Mouse (Mus musculus) heart, adult 2 months (tissue): Measurements from ENCODE around the gene Itpr1. TPM values are rescaled to one million over a fixed set of nuclear protein-coding genes. Genes with fewer than 3 reads are reported as not detected.

Source experiments
- DNase-seq, 2 experiments: peaks; one replicate each; pipeline ENCODE4 v3.0.0; 2021
- H3K27ac ChIP-seq: fragments of 200-600 bp; 2 replicates; pipeline ENCODE4 v1.8.1; 2022
- H3K27me3 ChIP-seq: fragments of 200-500 bp; 2 replicates; pipeline ENCODE4 v1.6.1; 2012; ENCODE audit warnings: mild to moderate bottlenecking, low read length, inconsistent platforms, mixed read lengths; ENCODE audit not compliant: control insufficient read depth, insufficient read depth
- H3K36me3 ChIP-seq: fragments of 200-500 bp; 2 replicates; pipeline ENCODE4 v1.6.1; 2012; ENCODE audit warnings: low read length, inconsistent platforms; ENCODE audit not compliant: control insufficient read depth, insufficient read depth
- H3K4me1 ChIP-seq: fragments of 200-500 bp; 2 replicates; pipeline ENCODE4 v1.6.1; 2011; ENCODE audit warnings: low read length; ENCODE audit not compliant: control insufficient read depth, insufficient read depth
- H3K4me3 ChIP-seq: fragments of 200-600 bp; 2 replicates; pipeline ENCODE4 v1.8.1; 2022
- H3K79me2 ChIP-seq: fragments of 200-500 bp; replicated peaks from 2 replicates; pipeline ENCODE4 v1.6.1; 2012; ENCODE audit warnings: mild to moderate bottlenecking, inconsistent platforms, low read length, moderate library complexity, mixed read lengths; ENCODE audit not compliant: control insufficient read depth, insufficient read depth
- H3K9ac ChIP-seq: fragments of 200-500 bp; 2 replicates; pipeline ENCODE4 v1.6.1; 2012; ENCODE audit warnings: low read depth, mild to moderate bottlenecking, control low read depth, inconsistent platforms, low read length, mixed read lengths
- CTCF ChIP-seq: fragments of 200-600 bp; IDR thresholded peaks from 2 replicates; pipeline ENCODE4 v1.8.1; 2022; ENCODE audit warnings: antibody characterized with exemption, mild to moderate bottlenecking, moderate library complexity
- EP300 ChIP-seq: fragments of 200-500 bp; IDR thresholded peaks from 2 replicates; pipeline ENCODE4 v1.6.1; 2011; ENCODE audit warnings: low read depth, low read length, control low read depth; ENCODE audit not compliant: insufficient read depth
- POLR2A ChIP-seq: fragments of 200-500 bp; IDR thresholded peaks from 2 replicates; pipeline ENCODE4 v1.6.1; 2011; ENCODE audit warnings: mild to moderate bottlenecking, low read depth, low read length, control low read depth; ENCODE audit not compliant: insufficient read depth
- WGBS: fragments of 180-500 bp; shearing (Covaris S2); methylation state at CpG from one replicate; pipeline ENCODE4 v1.1.7; 2018; 5-methylcytosine and 5-hydroxymethylcytosine counted together
- intact Hi-C: fragments of 180-260 bp; cut with DNase I; formaldehyde crosslinking; loops from one replicate; pipeline ENCODE4 v1.15.1; 2025
- polyA plus RNA-seq: library from polyadenylated mRNA; depleted of rRNA; stranded (reverse); fragments of >200 nt; gene quantifications from 2 replicates; pipeline ENCODE4 v1.2.3, GENCODE M21; 2012
- total RNA-seq, 2 experiments: library from RNA; stranded (reverse); gene quantifications; 2 replicates each; pipeline ENCODE4 v1.2.3; 2021

Itpr1 gene
- total and polyA plus RNA-seq, 3 experiments = 14.0 to 47.6 (median 37.9) TPM

DNA sequence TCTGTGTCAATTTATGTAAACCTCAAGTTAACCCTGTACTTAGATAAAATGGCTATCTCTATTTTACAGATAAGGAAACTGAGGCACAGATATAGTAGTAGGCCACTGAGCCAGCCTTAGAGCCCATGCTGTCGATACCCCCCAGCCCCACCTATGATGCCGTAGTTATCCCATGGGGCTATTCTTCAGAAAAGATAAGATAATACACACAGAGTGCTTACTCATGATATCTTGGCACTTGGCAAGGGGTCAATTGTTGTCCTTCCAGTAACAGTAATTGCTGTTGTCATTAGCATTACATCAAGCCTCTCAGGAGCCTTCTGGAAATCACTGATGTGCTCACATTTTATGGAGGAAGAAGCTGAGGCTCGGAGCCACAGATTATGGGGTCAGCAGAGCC lies 259.9 kb downstream of the Itpr1 start:
- Histone ChIP-seq H3K4me1 (peaks cover 8% of the 10 kb centered on the region), H3K27me3 (no peaks in the 10 kb centered on the region), H3K4me3 (no peak overlapping the region), H3K9ac (no peak overlapping the region), H3K79me2 (no peaks in the 10 kb centered on the region), H3K36me3 (no peaks in the 10 kb centered on the region), H3K27ac (no peak overlapping the region)
- WGBS = 59% methylated on average over 3 of the region's 3 CpGs
- intact Hi-C loops = no loop called here
- no peak for DNase-seq
- TF ChIP-seq CTCF (no peak), POLR2A (no peak), EP300 (no peak)

- H3K4me3 ChIP-seq = no peak overlapping the region
- no peaks in the 10 kb centered on the region for H3K79me2 ChIP-seq
- no peaks in the 10 kb centered on the region for H3K27me3 ChIP-seq
- H3K36me3 ChIP-seq = no peaks in the 10 kb centered on the region; the same call in 1 of the 2 replicates
- no peak for TF ChIP-seq EP300
- TF ChIP-seq CTCF = no peak
- no peak for TF ChIP-seq POLR2A
- no peak overlapping the region for H3K9ac ChIP-seq
- peak; percentile 28 to 45 for DNase-seq
- H3K4me1 ChIP-seq = peaks cover 5% of the 10 kb centered on the region
- WGBS = 22% methylated on average over 8 of the region's 8 CpGs
- intact Hi-C loops = no loop called here
- peak overlapping the region; percentile 4; the same call in 1 of the 2 replicates for H3K27ac ChIP-seq
These were observed 263.9 kb downstream of the Itpr1 start for GRCm38 (mm10) chr6:108476797-108477235.

GRCm38 (mm10) chr6:108477602-108478001 lies 264.7 kb downstream of the Itpr1 start:
- no peaks in the 10 kb centered on the region; the same call in none of the 2 replicates for H3K36me3 ChIP-seq
- TF ChIP-seq CTCF = no peak
- no peak overlapping the region for H3K4me3 ChIP-seq
- 58% methylated on average over 6 of the region's 6 CpGs for whole genome bisulfite sequencing
- H3K27me3 ChIP-seq = no peaks in the 10 kb centered on the region
- H3K4me1 ChIP-seq = peaks cover 5% of the 10 kb centered on the region
- DNase-seq = no peak
- no peak overlapping the region for H3K9ac ChIP-seq
- H3K27ac ChIP-seq = no peak overlapping the region
- intact Hi-C loops = no loop called here
- no peaks in the 10 kb centered on the region for H3K79me2 ChIP-seq

- no peaks in the 10 kb centered on the region; the same call in 1 of the 2 replicates for H3K79me2 ChIP-seq
- no peak overlapping the region for H3K9ac ChIP-seq
- WGBS = 91% methylated on average over 4 of the region's 4 CpGs
- no peaks in the 10 kb centered on the region; the same call in none of the 2 replicates for H3K36me3 ChIP-seq
- H3K27me3 ChIP-seq = no peaks in the 10 kb centered on the region
- TF ChIP-seq EP300 (no peak), POLR2A (no peak), CTCF (no peak)
- intact Hi-C loops = no loop called here
- H3K27ac ChIP-seq = no peak overlapping the region
- no peak for DNase-seq
- H3K4me3 ChIP-seq = no peak overlapping the region
- peaks cover 5% of the 10 kb centered on the region for H3K4me1 ChIP-seq
These were observed 268.3 kb downstream of the Itpr1 start for GRCm38 (mm10) chr6:108481190-108481589.

GRCm38 (mm10) chr6:108482464-108482863 lies 269.6 kb downstream of the Itpr1 start:
- TF ChIP-seq EP300 (no peak), POLR2A (no peak), CTCF (no peak)
- no peak for DNase-seq
- Histone ChIP-seq H3K4me3 (no peak overlapping the region), H3K9ac (no peak overlapping the region), H3K36me3 (no peaks in the 10 kb centered on the region; the same call in none of the 2 replicates), H3K4me1 (peaks cover 2% of the 10 kb centered on the region; the same call in 1 of the 2 replicates), H3K27ac (no peak overlapping the region), H3K27me3 (no peaks in the 10 kb centered on the region), H3K79me2 (no peaks in the 10 kb centered on the region; the same call in 1 of the 2 replicates)
- intact Hi-C loops = no loop called here
- 89% methylated on average over 5 of the region's 5 CpGs for WGBS

DNA sequence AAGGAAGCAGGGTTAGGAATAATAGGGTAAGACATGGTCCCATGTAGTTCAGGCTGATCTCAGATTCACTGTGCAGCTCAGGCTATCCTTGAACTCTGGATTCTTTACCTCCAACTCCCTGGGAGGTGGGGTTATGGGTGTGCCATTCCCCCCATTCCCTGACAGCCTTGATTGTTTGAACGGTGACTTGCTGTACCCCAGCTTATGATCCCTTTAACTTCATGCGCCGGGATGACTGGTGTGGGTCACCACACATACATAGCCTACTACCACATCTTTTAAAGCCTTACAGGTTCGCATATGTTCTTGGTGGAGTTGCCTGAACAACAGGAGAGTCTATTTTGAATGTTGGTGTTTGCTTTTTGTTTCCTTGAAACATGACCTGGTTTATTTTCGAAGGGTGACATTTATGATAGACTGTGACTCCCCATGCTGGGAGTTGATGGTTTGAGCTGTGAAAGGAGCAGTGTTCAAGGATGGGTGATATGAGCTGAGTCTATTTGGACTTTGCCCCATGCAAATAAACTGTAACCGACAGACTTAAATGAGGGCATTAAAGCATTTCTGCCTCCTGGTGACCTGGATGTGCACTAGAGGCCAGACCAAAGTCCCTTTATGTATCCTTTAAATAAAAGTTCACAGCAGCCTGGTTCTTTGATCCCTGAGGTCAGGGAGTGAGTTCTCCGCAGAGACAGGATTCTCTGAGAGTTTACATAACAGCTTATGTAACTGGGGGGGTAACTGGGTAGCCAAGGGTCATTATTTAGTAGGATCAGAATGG lies 273.5 kb downstream of the Itpr1 start:
- no peak overlapping the region for H3K4me3 ChIP-seq
- TF ChIP-seq CTCF (no peak), POLR2A (no peak), EP300 (no peak)
- H3K79me2 ChIP-seq = no peaks in the 10 kb centered on the region; the same call in 1 of the 2 replicates
- H3K36me3 ChIP-seq = no peaks in the 10 kb centered on the region; the same call in 1 of the 2 replicates
- intact Hi-C loops = loop anchor here (5.0 kb wide), 1 partner anchor 226 kb away; no protein-coding TSS in a partner anchor
- 86% methylated on average over 7 of the region's 7 CpGs for WGBS
- H3K9ac ChIP-seq = no peak overlapping the region
- DNase-seq = no peak
- H3K4me1 ChIP-seq = no peaks in the 10 kb centered on the region
- H3K27me3 ChIP-seq = no peaks in the 10 kb centered on the region
- H3K27ac ChIP-seq = no peak overlapping the region
